Mouse (Mus musculus): ENCODE data around the gene Gm21828.
"Not testable (repeated sequence)": the region's sequence is repeated elsewhere in the genome, so short reads cannot be mapped to it uniquely, and the experiment has no call there.

Gene Gm21828

DNA sequence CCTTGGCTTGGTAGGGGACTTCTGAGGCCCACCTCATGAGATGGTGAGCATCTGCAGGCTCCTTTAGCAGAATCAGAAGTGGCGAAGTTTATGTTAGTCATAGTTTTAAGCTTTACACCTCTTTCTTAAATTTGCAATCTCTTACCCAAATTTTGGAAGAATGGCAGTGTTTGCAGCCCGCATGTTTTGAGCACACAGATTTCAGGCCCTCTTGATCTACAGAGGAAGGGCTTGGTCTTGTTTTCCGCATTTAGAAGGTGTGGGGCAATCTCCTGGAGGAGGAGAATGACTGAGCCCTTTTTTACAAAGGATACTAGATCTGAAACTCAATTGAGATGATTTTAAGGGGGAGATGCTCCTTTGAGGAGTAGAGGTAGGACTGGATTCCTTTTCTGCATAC lies at the start of gene Gm21828:
Gm21828 (minus strand) TSS at position 101 of the 400 bp plus-strand sequence.
- DNase-seq (ENCODE audit: low spot score), result not testable (repeated sequence)

DNA sequence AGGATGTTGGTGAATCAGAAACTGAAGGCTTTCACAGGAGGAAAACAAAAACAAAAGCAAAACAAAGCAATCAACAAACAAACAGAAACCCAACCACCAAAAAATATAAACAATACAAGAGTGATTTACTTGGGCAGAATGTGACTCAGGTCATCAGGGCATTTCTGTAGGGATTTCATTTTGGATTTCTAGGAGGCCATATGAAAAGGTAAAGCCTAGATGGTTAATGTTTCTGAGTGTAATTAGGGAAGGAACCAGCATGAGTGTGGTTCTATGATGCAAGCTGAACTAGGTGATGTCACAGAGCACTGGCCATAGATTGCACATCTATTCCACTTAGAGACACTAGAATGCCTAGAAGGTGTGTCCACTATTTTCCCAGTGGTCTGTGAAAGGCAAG lies 28.4 kb upstream of the Gm21828 start, which contains the start of the genes Gm21440 and Gm21454:
Gm21440 (plus strand) TSS at position 301 of the 400 bp plus-strand sequence.
Gm21454 (plus strand) TSS at position 352 of the 400 bp plus-strand sequence.
- not testable (repeated sequence) for DNase-seq (ENCODE audit: low spot score)

All from left cerebral cortex, adult 11 months (tissue).